Mouse (Mus musculus) thymus, adult 2 months (tissue): Measurements from ENCODE around the gene Ssx2ip. TPM values are rescaled to one million over a fixed set of nuclear protein-coding genes. Genes with fewer than 3 reads are reported as not detected.

Source experiments
- DNase-seq: peaks from one replicate; pipeline ENCODE4 v3.0.0; 2021
- H3K27ac ChIP-seq: fragments of 200-500 bp; 2 replicates; pipeline ENCODE4 v1.5.1; 2012; ENCODE audit warnings: low read length, control low read depth; ENCODE audit not compliant: control insufficient read depth, insufficient read depth
- H3K27me3 ChIP-seq: fragments of 200-500 bp; 2 replicates; pipeline ENCODE4 v1.6.1; 2012; ENCODE audit warnings: mild to moderate bottlenecking, low read length, moderate library complexity, mixed read lengths; ENCODE audit not compliant: control insufficient read depth, insufficient read depth
- H3K36me3 ChIP-seq: fragments of 200-500 bp; 2 replicates; pipeline ENCODE4 v1.6.1; 2012; ENCODE audit warnings: mild to moderate bottlenecking, low read length, moderate library complexity; ENCODE audit not compliant: control insufficient read depth, insufficient read depth
- H3K4me1 ChIP-seq: fragments of 200-500 bp; replicated peaks from 2 replicates; pipeline ENCODE4 v1.6.1; 2012; ENCODE audit warnings: low read length; ENCODE audit not compliant: control insufficient read depth, insufficient read depth
- H3K4me3 ChIP-seq: fragments of 200-500 bp; 2 replicates; pipeline ENCODE4 v1.5.1; 2012; ENCODE audit warnings: mild to moderate bottlenecking, low read length, control low read depth, moderate library complexity; ENCODE audit not compliant: control insufficient read depth, insufficient read depth
- CTCF ChIP-seq: fragments of 200-500 bp; IDR thresholded peaks from 2 replicates; pipeline ENCODE4 v1.5.1; 2012; ENCODE audit warnings: mild to moderate bottlenecking, control low read depth, low read length, moderate library complexity, borderline replicate concordance; ENCODE audit not compliant: control insufficient read depth, poor library complexity, insufficient read depth; ENCODE audit errors: extremely low read depth
- POLR2A ChIP-seq: fragments of 200-500 bp; IDR thresholded peaks from 2 replicates; pipeline ENCODE4 v1.6.1; 2012; ENCODE audit warnings: mild to moderate bottlenecking, low read length, control low read depth, moderate library complexity; ENCODE audit not compliant: control insufficient read depth, poor library complexity, insufficient read depth; ENCODE audit errors: extremely low read depth
- WGBS: fragments of 180-500 bp; shearing (Covaris S2); methylation state at CpG from one replicate; pipeline ENCODE4 v1.1.7; 2018; 5-methylcytosine and 5-hydroxymethylcytosine counted together
- polyA plus RNA-seq: library from polyadenylated mRNA; depleted of rRNA; stranded (reverse); fragments of >200 nt; gene quantifications from 2 replicates; pipeline ENCODE4 v1.2.3, GENCODE M21; 2012

The Ssx2ip gene
- polyA plus RNA-seq, 1 experiment = 5.4 TPM

- no peak for DNase-seq
- 89% methylated on average over 4 of the region's 4 CpGs for WGBS
- no peak overlapping the region for H3K27ac ChIP-seq
These were observed 29.2 kb upstream of the Ssx2ip start for GRCm38 (mm10) chr3:146375224-146375657.

GRCm38 (mm10) chr3:146376337-146377130 lies 27.9 kb upstream of the Ssx2ip start:
- DNase-seq = no peak
- TF ChIP-seq POLR2A (no peak), CTCF (no peak)
- no peaks in the 10 kb centered on the region for H3K27me3 ChIP-seq
- H3K36me3 ChIP-seq = no peaks in the 10 kb centered on the region
- whole genome bisulfite sequencing = 93% methylated on average over 15 of the region's 15 CpGs
- no peak overlapping the region for H3K4me3 ChIP-seq
- no peak overlapping the region for H3K27ac ChIP-seq
- no peaks in the 10 kb centered on the region for H3K4me1 ChIP-seq

More at GRCm38 (mm10) chr3:146375224-146375657, 29.2 kb upstream of the Ssx2ip start:
- H3K4me3 ChIP-seq = no peak overlapping the region
- no peaks in the 10 kb centered on the region for H3K27me3 ChIP-seq
- no peaks in the 10 kb centered on the region for H3K36me3 ChIP-seq
- no peak for TF ChIP-seq CTCF
- no peak for TF ChIP-seq POLR2A
- H3K4me1 ChIP-seq = no peaks in the 10 kb centered on the region

GRCm38 (mm10) chr3:146377216-146377615 lies 27.2 kb upstream of the Ssx2ip start:
- DNase-seq = no peak
- Histone ChIP-seq H3K27me3 (no peaks in the 10 kb centered on the region), H3K4me3 (no peak overlapping the region), H3K4me1 (no peaks in the 10 kb centered on the region), H3K36me3 (no peaks in the 10 kb centered on the region), H3K27ac (no peak overlapping the region)
- no peak for TF ChIP-seq CTCF
- no peak for TF ChIP-seq POLR2A
- 91% methylated on average over 5 of the region's 5 CpGs for WGBS

- WGBS = 92% methylated on average over 8 of the region's 8 CpGs
- Histone ChIP-seq H3K4me1 (no peaks in the 10 kb centered on the region), H3K27ac (no peak overlapping the region), H3K27me3 (no peaks in the 10 kb centered on the region), H3K4me3 (no peak overlapping the region), H3K36me3 (no peaks in the 10 kb centered on the region)
- no peak for DNase-seq
- TF ChIP-seq CTCF (no peak), POLR2A (no peak)
These were observed 25.7 kb upstream of the Ssx2ip start for GRCm38 (mm10) chr3:146378753-146379152.

- H3K27me3 ChIP-seq = no peaks in the 10 kb centered on the region
- H3K4me3 ChIP-seq = no peak overlapping the region
- no peak for DNase-seq
- no peaks in the 10 kb centered on the region for H3K36me3 ChIP-seq
- no peak for TF ChIP-seq CTCF
- TF ChIP-seq POLR2A = no peak
- no peaks in the 10 kb centered on the region for H3K4me1 ChIP-seq
- 54% methylated on average over 9 of the region's 9 CpGs for WGBS
- no peak overlapping the region for H3K27ac ChIP-seq
These were observed 24.5 kb upstream of the Ssx2ip start for GRCm38 (mm10) chr3:146379740-146380466.

- 96% methylated on average over 2 of the region's 2 CpGs for WGBS
- Histone ChIP-seq H3K36me3 (no peaks in the 10 kb centered on the region), H3K4me1 (no peaks in the 10 kb centered on the region), H3K27ac (no peak overlapping the region), H3K4me3 (no peak overlapping the region), H3K27me3 (no peaks in the 10 kb centered on the region)
- no peak for DNase-seq
- TF ChIP-seq CTCF (no peak), POLR2A (no peak)
These were observed 23.6 kb upstream of the Ssx2ip start for GRCm38 (mm10) chr3:146380874-146381273.
